Mouse (Mus musculus): Measurements from ENCODE around the gene Dram1. TPM values are rescaled to one million over a fixed set of nuclear protein-coding genes. Genes with fewer than 3 reads are reported as not detected.

Gene Dram1
- total RNA-seq (2023) = 10 to 100 TPM; 27.8 to 31.9 TPM

DNA sequence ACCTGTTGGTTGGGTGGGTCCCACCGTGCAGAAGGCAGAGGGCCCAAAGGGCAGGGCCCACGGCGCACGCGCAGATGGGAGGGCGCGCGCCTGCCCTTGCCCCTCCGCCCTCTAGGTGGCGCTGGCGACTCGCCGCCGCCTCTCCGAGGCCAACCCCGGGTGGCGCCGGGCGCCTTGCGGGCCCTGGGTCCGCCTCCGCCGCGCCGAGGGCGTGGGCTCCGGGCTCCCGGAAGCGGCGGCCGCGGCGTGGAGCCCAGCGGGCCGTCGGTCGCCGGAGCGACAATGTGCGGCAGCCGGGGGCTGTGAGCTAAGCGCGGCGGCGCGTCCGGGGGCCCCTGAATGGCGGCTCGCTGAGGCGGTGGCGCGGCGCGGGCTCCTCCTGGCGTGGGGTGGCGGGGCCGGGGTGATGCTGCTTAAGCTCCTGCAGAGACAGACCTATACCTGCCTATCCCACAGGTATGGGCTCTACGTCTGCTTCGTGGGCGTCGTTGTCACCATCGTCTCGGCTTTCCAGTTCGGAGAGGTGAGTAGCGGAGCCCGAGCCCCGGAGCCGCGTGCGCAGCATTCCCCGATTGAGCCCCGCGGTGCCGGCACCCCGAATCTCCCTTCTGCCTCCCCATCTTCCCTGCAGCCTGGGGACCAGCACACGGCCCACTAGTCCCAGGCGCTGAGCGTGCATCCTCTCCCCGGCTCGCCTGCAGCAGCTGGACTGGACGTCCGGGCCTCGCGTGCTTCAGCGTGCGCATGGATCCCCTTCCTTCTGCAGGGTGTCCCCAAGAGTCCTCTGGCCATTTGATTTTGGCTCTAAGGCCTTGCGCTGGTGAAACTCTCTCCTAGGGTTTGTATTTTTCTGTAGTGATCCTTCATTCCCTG lies at the start of gene Dram1, which contains the start of gene Gnptab:
Dram1 (minus strand) TSS at position 68 of the 873 bp plus-strand sequence.
Gnptab (plus strand) TSS at position 120 of the 873 bp plus-strand sequence.

Other genes starting within 250 kb of the Dram1 start
- under 1 TPM; 0.26 to 0.27 TPM for gene Parpbp, start 232.1 kb downstream of the Dram1 start, total RNA-seq (2023)
- 1 to 10 TPM; 4.7 to 5.7 TPM for gene Nup37, start 232.1 kb downstream of the Dram1 start, total RNA-seq (2023)
- 10 to 100 TPM; 36.8 to 40.6 TPM for gene Washc3, start 178.0 kb downstream of the Dram1 start, total RNA-seq (2023)
- gene Gnptab, start 52 bp upstream of the Dram1 start, total RNA-seq (2023) = 10 to 100 TPM; 50.3 to 57.6 TPM
- not detected for gene Sycp3, start 80.5 kb upstream of the Dram1 start, total RNA-seq (2023)
- 10 to 100 TPM; 11.1 to 15.6 TPM for gene Chpt1, start 125.0 kb upstream of the Dram1 start, total RNA-seq (2023)
- gene Mybpc1, start 226.1 kb upstream of the Dram1 start, total RNA-seq (2023) = 1 to 10 TPM; 1.6 to 3.6 TPM

Measured in monocyte, adult 59 days (primary cell).